Mouse (Mus musculus) heart, postnatal 0 days (tissue): ENCODE measurements around the gene 3100002H09Rik.

ENCODE experiments used
- CTCF ChIP-seq: IDR thresholded peaks from 2 replicates; pipeline ENCODE4 v1.5.1; 2016; ENCODE audit warnings: antibody characterized with exemption, control low read depth, low read depth
- EP300 ChIP-seq: IDR thresholded peaks from 2 replicates; pipeline ENCODE4 v1.6.1; 2016; ENCODE audit warnings: antibody characterized with exemption, low read depth

- TF ChIP-seq CTCF (no peak), EP300 (no peak)
Observed at GRCm38 (mm10) chr4:124616636-124617035, 6.0 kb upstream of the 3100002H09Rik start.
